15 mouse cellular contexts compared by ENCODE assay signal in genomic region chr9:122448342-122448741, GRCm38 (mm10).
"Had no signal": no experiment of that assay in that cellular context is flagged by ENCODE, and none has a peak within 500 bp of the region (broad histone marks: within the 10 kb centered on the region; RNA-seq: fewer than 3 reads in every experiment).

No protein-coding gene starts in this region.

- H3K27ac ChIP-seq: kidney, embryonic 15.5 days; limb, embryonic 13.5 days; liver, embryonic 15.5 days; midbrain, embryonic 10.5 days had no signal

- H3K4me2 ChIP-seq: kidney, embryonic 15.5 days; limb, embryonic 13.5 days; liver, embryonic 15.5 days had no signal

- H3K4me1 ChIP-seq: kidney, embryonic 15.5 days; liver, embryonic 15.5 days; midbrain, embryonic 10.5 days had no signal

- ATAC-seq: lung, postnatal 0 days had no signal

- DNase-seq: kidney, adult 2 months; kidney, postnatal 14 days; left cerebral cortex, postnatal 4 days; lung, adult 2 months; lung, postnatal 4 days; right cerebral cortex, adult 18-20 months; spleen, adult 18-20 months; thymus, adult 18-20 months; thymus, postnatal 14 days had no signal

- H3K4me3 ChIP-seq: kidney, embryonic 15.5 days; limb, embryonic 13.5 days; liver, embryonic 15.5 days; midbrain, embryonic 10.5 days; myocyte had no signal

- H3K36me3 ChIP-seq: kidney, embryonic 15.5 days; limb, embryonic 13.5 days; liver, embryonic 15.5 days; midbrain, embryonic 10.5 days had no signal

- H3K9me3 ChIP-seq: kidney, embryonic 15.5 days; limb, embryonic 13.5 days; liver, embryonic 15.5 days; midbrain, embryonic 10.5 days had no signal

- H3K27me3 ChIP-seq: kidney, embryonic 15.5 days; limb, embryonic 13.5 days; liver, embryonic 15.5 days had no signal

- H3K9ac ChIP-seq: kidney, embryonic 15.5 days; limb, embryonic 13.5 days; liver, embryonic 15.5 days had no signal
